Mouse (Mus musculus) fat pad, adult 2 months (tissue): ENCODE measurements around the gene Ccnk.

ENCODE experiments used
- DNase-seq: peaks from one replicate; pipeline ENCODE4 v3.0.0-alpha.2; 2011; ENCODE audit warnings: low read depth, low spot score; ENCODE audit errors: extremely low read depth

Ccnk gene

DNA sequence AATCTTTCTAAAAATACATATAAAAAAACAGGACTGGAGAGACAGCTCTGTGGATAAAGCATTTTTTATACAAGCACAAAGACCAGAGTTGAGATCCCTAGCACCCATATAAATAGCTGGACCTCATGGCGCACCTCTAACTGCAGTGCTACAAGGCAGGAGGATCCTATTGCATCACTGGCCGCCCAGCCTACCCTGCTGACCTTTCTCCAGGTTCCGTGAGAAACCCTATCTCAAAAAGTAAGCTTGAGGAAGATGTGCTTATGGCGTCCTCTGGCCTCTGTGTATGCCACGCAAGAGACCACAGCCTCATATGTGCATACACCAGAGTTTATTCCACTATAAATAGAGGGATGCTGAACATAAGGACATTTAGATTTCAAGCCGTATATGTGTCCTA is 2.3 kb downstream of the Ccnk start:
- no peak for DNase-seq

DNA sequence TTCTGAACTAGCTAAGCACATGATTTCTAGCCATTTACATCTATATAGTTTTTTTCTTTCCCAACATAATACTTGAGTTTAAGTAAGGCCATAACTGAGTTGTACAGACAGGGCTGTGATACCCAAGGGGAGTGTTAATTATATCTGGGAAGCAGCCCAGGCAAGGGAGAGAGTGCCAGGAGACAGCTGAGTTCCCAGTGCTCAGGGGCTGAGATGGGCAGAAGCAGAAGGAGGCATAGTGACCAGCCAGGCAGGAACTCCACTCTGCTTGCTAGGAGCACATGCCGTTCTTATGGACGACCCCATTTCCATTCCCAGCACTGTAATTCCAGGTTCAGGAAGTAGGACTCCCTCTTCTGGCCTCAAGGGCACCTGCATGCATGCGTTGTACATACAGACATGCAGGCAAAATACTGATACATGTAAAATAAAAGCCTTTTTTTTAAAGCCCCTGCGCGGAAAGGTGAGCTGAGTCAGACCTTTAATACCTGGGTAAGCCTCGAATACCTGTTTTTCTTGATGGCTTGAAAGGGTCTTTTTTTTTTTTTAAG is 8.2 kb downstream of the Ccnk start:
- DNase-seq: no peak

DNA sequence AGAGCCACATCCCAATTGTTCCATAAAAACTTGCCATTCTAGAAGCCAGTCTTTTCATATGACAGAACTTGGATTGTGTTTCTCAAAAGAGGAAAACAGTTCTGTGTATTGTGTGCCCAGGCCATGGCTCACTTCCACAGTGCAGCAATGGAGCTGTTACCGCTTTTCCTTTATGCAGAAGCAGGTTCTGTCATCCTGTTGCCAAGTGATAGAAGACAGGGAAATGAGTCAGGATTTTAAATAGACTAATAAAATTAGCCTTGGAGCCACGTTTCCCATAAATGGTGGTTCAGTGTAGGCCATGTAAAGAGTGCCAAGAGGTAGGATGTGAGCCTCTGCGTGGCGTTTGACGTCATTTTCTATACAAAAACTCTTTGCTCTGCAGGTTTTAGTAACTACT is 14.5 kb downstream of the Ccnk start:
- DNase-seq: no peak

DNA sequence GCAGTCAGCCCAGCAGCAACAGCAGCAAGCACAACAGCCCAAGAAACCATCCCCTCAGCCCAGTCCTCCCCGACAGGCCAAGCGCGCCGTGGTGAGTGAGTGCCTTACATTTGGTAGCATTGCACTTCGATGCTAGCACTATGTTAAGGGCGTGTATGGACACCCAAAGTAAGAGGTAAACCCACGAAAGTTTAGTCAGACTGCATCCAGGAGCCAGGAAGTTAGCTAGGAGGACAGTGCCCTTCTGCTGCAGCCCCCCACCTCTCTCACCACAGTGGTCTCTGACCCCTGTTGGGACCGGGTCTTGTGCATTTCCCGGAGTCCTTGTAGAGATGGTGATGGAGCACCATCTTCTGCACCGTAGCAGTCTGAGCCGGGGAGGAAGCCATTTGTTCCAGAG is 16.4 kb downstream of the Ccnk start:
- DNase-seq: no peak

DNA sequence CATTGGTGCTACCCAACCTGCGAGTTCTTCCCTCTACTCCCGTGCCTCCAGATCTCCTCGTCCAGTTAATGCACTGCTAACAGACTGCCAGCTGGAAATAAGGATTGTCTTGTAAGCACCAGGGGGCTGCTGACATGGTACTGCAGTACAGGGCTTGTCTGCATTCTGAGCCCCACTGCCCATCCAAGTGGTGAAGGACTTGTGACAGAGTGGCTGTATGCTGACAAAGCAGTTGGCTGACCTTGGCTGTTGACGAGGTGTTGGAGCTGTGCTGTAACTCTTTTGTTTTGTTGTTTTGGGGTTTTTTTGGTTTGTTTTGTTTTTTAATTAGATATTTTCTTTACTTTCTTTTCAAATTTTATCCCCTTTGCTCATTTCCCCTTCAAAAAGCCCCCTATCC is 19.1 kb downstream of the Ccnk start:
- no peak for DNase-seq

DNA sequence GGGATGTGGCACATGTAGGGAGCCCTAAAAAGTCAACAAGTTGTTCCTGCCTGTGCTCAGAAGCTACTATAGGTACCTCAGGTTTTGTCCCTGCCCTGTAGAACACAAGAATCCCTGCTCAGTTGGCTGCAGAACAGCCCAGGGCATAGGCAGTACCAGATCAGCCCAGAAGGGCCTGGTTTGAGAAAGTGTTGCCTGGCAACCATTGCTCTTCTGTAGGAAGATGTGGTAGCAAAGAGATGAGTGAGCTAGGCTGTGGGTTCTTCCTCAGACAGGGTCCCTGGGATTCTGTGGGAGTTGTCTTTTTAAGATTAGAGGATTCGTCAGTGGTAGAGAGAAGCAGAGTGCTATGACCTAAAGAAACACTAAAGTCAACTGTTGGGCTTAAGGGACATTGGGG is 20.7 kb downstream of the Ccnk start:
- DNase-seq: no peak

DNA sequence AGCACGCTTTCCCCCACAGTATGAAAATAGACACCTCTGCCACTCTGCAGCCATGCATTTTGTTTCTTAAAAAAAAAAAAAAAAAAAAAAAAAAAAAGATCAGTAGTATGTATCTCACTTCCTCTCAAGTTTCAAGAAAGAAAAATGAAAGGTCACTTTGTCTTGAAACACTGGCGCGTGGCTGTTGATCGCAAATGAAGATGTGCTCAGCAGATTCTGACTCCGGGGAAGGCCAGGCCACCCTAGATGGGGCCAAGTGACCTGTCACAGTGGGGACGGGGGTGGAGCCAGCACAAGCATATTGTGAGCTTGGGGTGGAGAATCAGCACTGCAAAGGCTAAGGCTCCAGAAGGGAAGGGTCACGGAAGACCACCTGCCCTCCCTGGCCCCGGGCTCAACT is 24.5 kb downstream of the Ccnk start:
- no peak for DNase-seq

DNA sequence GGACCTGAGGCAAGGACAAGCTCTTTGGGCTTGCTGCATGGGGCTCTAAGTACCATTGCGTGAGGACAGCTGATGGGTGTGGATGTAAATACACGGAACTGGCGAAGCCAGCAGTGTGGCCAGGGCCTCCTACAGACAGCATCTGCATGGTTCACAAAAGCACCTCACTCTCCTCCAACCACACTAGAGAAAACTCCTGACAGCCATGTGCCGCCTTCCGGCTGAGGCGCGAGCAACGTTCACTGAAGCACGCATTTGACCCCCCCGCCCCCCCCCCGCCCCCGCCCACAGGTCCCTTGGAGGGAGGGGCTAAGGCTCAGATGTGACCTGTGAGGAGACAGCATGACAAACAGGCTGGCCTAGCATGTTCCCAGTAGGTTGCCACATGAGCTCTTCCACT is 25.6 kb downstream of the Ccnk start:
- no peak for DNase-seq

DNA sequence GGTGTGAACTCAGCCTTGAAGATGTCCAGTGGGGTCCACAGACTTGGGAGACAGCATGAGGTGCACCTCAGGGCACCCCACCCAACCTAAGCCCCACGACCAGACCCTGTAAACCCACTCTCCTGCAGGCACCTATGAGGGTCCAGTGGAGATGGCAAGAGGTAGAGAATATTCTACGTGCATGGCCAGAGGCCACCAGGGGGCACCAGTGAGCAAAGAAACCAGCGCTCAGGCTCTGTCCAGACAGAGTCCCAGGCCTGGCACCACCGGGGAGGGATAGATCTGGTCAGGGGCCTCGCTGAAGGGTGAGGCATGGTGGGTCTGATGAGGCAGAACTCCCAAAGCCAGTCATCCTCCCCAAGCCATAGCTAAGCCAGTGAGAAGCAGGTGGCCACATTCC is 27.3 kb downstream of the Ccnk start:
- DNase-seq: no peak

DNA sequence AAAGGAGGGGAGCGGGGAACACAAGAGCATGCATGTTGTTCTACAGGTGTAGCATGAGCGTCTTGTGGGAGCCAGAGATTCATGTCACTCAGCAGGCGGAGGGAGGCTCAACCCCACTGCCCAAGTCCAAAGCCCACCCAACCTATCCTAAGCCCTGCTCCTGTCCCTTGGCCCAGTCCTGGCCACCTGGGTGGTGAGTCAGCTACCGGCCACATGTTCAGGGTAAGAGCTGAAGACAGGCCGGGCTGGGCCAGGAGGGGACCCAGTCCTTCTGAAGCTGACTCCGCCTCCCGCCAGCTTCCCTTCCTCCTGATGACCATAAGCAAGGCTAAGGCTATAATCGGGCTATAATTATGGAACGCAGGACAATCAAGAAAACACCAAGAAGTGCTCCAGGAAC is 28.8 kb downstream of the Ccnk start:
- DNase-seq: no peak

DNA sequence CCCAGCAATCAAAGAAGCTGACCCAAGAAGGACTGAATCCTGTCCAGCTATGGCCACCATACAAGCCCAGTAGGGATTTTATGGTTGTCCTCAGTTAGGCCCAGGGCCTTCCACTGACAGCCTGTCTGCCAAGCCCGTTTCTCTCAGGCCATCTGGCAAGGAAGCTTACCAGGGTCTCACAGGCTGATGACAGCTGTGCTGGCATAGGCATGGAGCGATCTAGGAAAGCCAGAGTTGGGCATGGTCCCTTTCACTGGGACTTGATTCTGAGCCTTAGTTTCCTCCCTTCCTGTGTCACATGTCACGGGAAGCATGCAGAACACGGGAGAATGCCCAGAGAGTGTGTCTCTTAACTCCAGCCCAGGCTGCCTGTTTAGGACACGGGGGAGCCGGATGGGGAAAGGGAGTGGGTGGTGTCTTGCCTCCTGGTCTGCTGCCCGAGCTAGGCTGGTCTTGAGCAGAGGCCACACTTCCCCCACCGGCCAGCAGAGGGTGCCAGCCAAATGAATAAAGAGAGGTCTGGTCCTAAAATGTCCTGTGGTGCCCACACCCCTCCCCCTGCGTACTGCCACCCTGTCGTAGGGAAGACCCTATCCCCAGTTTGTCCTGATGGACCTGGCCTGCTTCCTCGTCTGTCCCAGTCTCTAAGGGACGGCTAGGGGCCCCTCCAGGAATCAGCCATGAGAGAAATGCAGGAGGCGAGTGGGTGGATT is 29.5 kb downstream of the Ccnk start:
- no peak for DNase-seq

DNA sequence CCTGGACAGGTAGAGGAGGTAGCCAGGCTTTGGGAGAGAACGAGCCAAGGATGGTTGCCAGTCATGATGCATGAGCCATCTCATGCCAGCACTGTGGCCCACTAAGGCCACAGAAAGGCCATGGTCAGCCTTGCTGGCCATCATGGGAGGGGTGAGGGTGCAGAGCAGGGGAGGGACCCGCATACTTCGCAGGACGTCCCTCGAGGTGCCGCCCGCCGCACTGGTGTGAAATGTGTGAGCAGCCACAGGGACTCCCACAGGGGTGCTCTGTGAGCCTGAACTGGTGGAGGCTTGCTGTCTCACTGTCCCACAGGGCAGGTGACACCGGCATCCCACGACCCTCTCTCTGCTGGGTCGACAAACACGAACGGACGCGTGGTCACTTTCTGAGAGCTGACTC is 31.2 kb downstream of the Ccnk start:
- no peak for DNase-seq

DNA sequence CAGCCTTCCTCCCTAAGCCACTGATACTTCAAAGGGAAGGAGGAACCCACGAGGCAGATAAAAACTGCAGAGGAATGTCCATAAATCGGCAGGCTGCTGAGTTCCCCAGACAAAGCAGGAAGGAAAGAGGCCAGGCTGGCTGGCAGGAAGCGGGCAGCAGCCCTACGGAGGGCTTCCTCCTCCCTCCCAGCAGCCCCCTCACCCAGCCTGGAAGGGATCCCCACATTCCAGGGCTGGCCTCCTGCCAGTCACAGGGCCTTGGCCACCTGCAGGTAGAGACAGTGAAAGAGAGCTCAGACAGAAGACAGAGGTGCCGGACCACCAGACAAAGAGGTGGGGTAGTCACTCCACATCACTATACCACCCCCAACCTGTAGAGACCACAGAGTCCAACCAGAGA is 32.7 kb downstream of the Ccnk start:
- DNase-seq: no peak

DNA sequence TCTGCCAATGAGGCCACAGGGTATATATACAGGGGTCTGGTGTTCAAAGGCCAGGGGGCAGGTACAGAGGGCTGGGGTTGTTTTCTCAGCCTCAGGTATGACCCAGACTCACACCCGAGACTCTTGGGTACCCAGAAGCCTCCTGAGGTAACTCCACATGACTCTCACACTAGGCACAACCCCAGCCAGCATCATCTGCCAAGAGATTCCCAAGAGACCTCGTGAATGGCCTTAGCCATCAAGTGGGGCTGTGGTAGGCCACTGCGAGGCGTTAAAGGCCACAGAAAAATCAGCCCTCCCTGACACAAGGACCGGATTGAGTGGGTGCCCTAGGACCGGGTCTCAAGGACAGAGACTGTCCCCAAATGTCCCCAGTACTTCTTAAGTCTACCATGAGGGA is 33.1 kb downstream of the Ccnk start:
- DNase-seq: no peak

DNA sequence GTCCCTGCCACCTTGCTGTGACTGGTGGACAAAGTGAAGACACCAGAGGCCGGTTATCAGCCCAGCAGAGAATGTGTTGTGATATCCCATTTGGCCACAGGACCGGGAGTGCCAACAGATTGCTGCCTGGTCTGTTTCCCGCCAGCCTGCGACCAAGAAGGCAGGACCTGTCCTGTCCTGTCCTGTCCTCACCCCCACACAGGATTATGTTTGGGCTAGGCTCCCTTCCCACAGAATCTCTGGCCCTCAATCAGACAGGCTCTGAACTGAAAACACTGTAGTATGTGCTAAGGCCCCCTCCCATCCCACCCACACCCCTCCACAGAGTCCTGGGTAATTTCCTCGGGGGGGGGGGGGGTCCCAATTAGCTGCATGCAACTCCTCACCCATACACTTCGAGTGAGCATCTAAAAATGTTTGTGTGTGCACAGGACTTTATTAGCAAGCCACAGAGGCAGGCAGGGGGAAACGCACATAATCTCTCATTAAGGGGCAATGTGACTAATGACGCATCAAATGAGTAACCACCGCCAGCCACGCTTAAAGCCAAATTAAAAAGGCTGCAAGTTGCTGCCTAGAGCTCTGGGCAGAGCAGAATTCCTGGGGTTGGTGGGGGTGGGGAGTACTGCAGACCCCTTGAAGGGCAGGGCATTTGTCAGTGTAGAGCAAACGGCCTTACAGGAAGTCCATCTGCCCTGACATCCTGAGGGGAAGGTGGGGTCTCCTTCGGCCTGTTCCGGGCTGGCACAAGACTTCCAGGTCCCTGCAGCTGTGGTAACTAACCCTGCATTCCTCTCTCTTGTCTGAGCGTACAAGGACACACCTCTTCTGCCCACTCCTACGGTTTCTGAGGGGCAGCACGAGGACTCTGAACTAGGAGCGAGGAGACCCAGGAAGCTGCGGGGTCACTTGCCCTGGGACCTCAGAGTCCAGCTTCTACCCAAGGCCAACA is 34.0 kb downstream of the Ccnk start:
- peak; percentile 58 for DNase-seq

DNA sequence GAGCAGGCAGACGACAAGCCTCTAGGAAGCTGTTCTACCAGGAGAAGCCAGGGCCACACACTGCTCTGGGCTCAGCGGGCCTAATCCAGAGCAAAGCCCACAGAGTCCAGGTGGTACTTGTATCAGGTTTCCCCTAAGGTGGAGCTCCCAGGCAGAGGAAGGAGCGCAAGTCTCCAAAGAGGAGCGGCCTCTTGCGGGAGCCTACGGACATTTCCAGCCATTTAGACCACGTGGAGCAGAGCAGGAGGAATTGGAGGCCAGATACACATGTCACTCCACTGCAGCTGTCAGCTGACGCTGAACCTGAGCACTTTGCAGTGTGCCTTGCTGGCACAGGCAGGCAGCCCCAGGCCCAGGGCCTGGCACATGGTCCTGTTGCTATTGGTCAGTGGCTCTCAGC is 35.7 kb downstream of the Ccnk start:
- DNase-seq: no peak

DNA sequence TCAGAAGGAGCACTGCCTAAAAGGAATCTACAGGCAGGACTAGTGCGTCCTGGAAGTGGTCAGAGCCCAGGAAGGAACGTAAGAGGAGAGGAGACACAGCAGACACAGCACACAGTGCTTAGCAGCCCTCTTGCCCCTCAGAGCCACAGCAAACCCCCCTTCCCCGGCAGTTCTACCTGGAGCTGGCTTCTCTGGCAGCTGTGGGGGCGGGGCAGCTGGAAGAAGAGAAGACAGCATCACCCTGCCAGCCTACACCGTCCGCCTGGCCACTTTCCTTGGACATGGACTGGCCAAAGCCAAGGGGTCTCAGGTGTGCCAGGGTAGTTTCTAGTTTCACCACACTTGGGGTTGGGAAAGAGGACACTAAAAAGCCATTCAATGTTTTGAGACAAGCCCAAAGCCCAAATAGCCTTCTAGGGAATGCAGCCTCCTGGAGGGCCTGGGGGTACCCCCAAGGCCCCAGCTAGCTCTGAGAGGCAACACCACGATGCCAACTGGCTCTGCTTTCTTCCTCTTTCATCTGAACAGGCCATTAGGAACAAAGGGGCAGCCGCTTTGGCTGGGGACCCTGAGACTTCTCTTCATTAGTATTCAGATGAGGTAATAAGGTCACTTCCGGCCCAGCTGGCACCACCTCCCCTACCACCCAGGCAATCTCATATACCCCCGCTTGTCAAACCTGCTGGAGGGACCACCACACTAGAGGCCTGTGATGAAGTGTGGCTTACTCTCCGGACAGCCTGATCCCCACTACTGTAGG is 37.4 kb downstream of the Ccnk start:
- no peak for DNase-seq

DNA sequence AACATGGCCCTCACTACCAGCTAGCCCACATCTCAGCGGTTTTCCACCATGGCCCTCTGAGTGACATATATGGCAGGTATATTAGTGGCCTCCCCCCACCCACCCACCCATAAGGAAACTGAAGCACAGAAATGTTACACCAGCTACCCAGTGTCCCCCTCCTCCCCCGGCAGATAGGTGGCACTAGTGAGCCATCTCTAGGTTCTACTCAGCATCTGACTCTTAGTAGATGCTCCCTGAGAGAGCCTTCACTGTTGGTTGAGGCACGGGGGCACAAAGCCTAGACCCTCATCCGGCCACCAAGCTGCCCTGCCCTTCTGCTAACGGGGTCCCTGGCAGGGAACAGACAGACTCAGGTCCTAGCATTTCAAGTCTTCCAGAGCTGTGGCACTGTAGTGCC is 38.2 kb downstream of the Ccnk start:
- DNase-seq: no peak

DNA sequence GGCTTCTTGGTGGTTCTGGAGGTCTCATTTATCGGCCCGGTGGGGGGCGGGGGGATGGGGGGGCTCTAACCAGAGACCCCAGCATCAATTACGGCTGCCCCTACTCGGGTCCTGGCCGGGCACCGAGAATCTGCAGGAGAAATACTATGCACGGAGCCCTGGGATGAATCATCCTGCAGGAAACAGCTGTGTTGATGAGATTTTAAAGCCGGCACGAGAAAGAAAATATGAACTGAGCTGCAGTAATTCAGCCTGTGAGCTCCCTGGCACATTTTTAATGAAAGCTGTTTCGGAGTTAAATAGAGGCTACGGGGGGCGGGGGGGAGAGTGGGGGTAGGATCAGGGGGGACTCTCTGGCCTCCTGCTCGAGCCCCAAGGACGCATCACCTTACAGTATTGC is 39.8 kb downstream of the Ccnk start:
- DNase-seq: no peak

DNA sequence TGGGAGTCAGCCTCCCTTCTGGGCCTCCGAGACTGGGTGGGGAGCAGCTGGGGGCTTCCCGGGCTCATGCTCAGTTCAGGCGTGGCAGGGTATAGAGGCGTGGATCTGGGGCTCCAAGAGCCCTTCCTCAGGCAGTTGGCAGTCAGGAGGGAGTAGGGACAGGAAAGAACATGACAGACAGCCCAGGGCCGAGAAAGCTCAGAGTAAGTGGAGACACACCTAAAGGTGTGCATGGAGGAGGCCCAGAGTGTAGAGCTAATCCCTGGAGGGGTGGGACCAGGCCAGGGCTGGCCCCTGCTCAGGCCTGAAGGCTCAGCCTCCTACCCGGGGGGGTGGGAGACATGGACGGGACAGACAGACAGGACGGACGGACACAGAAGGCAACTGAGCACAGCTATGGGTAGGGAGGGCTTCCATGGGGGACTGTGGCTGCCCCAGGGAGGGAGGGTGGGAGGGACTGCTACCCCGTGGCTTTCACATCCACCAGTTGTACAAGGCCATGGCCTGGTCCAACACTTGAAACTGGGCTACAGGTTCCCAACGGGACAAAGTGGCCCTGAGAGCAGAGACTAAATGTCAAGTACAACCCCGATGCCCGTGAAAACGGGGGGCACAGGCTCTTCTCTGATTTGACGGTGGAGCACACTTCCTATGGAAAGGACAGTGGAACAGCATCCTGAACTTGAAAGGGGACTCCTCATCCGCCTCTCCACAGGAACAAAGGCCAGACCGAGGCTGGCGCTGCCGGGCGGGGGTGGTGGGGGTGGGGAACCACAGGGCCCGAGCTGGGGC is 40.6 kb downstream of the Ccnk start:
- DNase-seq: no peak

DNA sequence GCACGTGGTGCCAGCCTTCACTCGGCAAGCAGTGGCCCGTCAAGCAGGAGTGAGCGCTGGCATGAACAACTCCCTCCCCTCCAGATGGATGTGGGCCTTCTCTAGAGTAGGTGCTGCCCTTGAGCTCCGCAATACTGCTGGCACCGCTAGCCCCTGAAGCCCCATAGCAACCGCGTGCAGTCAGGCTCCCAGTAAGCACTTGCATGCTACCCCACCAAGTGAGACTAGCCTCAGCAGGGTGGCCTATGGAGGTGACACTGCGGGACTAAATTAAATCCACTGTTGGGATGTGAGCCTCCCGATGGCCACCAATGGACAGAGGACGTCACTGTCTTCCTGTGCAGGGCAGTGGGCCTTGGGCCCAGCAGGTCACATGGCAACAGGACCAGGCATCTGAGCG is 41.2 kb downstream of the Ccnk start:
- no peak for DNase-seq
